Mouse (Mus musculus) erythroblast, embryonic 14.5 days (primary cell): ENCODE data around the gene Uck1.

ENCODE experiments used
- GATA1 ChIP-seq: IDR thresholded peaks from 2 replicates; pipeline ENCODE4 v1.6.1; 2012; ENCODE audit warnings: low read length, inconsistent platforms, mixed read lengths
- TAL1 ChIP-seq: IDR thresholded peaks from 3 replicates; pipeline ENCODE4 v1.6.1; 2012; ENCODE audit warnings: low read length, inconsistent platforms, mixed read lengths

DNA sequence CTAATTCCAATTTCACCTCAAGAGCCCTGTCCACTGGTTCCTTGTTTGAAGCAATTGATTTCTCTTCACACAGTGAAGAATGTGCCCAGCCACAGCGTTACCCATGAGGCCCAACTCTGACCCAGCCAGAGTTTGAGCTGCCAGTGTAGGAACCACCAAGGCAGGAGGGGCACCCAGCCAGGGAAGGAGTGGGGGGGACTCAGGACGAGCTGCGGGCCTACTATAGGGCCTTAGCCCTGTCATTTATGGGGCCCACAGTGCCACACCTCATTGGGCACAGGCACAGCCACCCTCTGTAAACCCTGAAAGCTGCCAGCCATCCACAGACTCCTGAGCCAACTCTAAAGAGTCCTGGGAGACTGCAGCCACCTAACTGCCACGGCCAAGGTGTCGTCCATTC is 5.4 kb downstream of the Uck1 start:
- TF ChIP-seq TAL1: no peak
- no peak for TF ChIP-seq GATA1
